Mouse (Mus musculus) kidney, embryonic 15.5 days (tissue): ENCODE measurements around the gene E030030I06Rik. TPM values are rescaled to one million over a fixed set of nuclear protein-coding genes. Genes with fewer than 3 reads are reported as not detected.
"Not testable (repeated sequence)": the region's sequence is repeated elsewhere in the genome, so short reads cannot be mapped to it uniquely, and the experiment has no call there.

Experiments used
- ATAC-seq: fragments of 200-750 bp; cut with Nextera tagmentation; replicated peaks from 2 replicates; pipeline ENCODE4 v1.8.0; 2017; ENCODE audit warnings: moderate TSS enrichment; ENCODE audit not compliant: low FRiP score
- H3K27ac ChIP-seq: fragments of 300-500 bp; sonication (generic); 2 replicates; pipeline ENCODE4 v1.5.1; 2015; ENCODE audit warnings: mild to moderate bottlenecking, inconsistent platforms
- H3K27me3 ChIP-seq: fragments of 300-500 bp; sonication (generic); 2 replicates; pipeline ENCODE4 v1.6.1; 2015; ENCODE audit warnings: inconsistent platforms
- H3K36me3 ChIP-seq: fragments of 300-500 bp; sonication (generic); 2 replicates; pipeline ENCODE4 v1.6.1; 2015; ENCODE audit warnings: inconsistent platforms
- H3K4me1 ChIP-seq: fragments of 300-500 bp; sonication (generic); 2 replicates; pipeline ENCODE4 v1.6.1; 2015; ENCODE audit warnings: inconsistent platforms
- H3K4me2 ChIP-seq: fragments of 300-500 bp; sonication (generic); 2 replicates; pipeline ENCODE4 v1.6.1; 2015; ENCODE audit warnings: moderate library complexity, mild to moderate bottlenecking, inconsistent platforms
- H3K4me3 ChIP-seq: fragments of 300-500 bp; sonication (generic); replicated peaks from 2 replicates; pipeline ENCODE4 v1.5.1; 2015; ENCODE audit warnings: mild to moderate bottlenecking, inconsistent platforms
- H3K9ac ChIP-seq: fragments of 300-500 bp; sonication (generic); 2 replicates; pipeline ENCODE4 v1.6.1; 2015; ENCODE audit warnings: mild to moderate bottlenecking, inconsistent platforms
- H3K9me3 ChIP-seq: fragments of 300-500 bp; sonication (generic); replicated peaks from 2 replicates; pipeline ENCODE4 v1.6.1; 2016; ENCODE audit warnings: inconsistent platforms
- WGBS: fragments of 180-500 bp; shearing (Covaris S2); methylation state at CpG from one replicate; pipeline ENCODE4 v1.1.7; 2015; ENCODE audit warnings: mixed read lengths; 5-methylcytosine and 5-hydroxymethylcytosine counted together
- polyA plus RNA-seq: library from polyadenylated mRNA; unstranded; fragments of >200 nt; fragmentation: Nextera tagmentation; extraction: Ambion mirVana; gene quantifications from 2 replicates; pipeline ENCODE4 v1.2.1, GENCODE M21; 2015

E030030I06Rik gene
- polyA plus RNA-seq, 1 experiment from 2014 or later: 29.6 TPM

DNA sequence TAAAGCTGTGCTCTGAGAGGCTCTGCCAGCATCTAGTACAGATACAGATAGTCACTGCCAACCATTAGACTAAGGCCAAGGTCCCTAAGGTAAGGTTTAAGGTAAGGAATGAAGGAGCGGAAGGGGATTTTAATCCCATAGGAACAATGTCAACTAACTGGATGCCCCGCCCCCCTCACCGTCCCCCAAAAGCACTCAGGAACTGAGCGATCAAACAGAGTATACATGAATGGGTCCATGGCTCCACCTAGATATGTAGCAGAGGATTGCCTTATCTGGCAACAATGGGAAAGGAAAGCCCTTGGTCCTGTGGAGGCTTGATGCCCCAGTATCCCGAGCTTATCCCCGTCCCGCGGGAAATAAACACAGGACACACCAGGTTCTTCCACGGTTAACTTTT, 14.2 kb upstream of the E030030I06Rik start:
- H3K4me1 ChIP-seq: peaks cover 13% of the 10 kb centered on the region
- peaks cover 41% of the 10 kb centered on the region for H3K27me3 ChIP-seq
- H3K9me3 ChIP-seq, ATAC-seq, H3K36me3 ChIP-seq, H3K27ac ChIP-seq, H3K9ac ChIP-seq: not testable (repeated sequence)
- H3K4me3 ChIP-seq: peak overlapping the region; percentile 16; the same call in 1 of the 2 replicates
- H3K4me2 ChIP-seq: peak overlapping the region; percentile 50
- 5% methylated on average over 9 of the region's 9 CpGs for WGBS

DNA sequence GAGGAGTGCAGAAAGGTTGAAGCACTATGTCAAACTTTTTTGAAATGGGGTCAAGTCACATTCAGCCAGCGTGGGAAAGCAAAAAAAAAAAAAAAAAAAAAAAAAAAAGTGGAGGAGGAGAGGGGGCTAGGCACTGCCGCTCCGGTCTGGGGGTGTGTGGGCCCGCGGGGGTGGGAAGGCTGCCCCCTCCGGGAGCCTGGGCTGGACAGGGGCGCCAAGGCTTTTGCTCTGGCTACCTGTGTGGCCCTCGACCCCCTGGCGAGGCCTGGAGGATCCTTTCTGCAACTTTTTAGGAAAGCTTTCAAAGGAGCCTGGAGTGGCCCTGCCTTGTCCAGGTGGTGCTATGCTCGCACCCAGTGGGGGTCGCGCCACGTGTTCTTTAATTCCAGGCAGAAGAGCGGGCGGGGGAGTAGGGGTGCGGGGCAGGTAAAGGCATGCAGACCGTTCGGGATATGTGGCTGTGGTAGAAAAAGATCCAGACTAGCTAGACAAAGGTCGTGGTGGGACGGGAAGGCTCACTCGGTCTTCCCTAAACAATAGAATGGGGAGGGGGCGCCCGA, 10.6 kb upstream of the E030030I06Rik start:
- no peak overlapping the region for H3K27ac ChIP-seq
- peaks cover 75% of the 10 kb centered on the region for H3K27me3 ChIP-seq
- WGBS: 2% methylated on average over 23 of the region's 23 CpGs
- peaks cover 20% of the 10 kb centered on the region for H3K4me1 ChIP-seq
- peak overlapping the region; percentile 75 for H3K4me2 ChIP-seq
- H3K36me3 ChIP-seq: no peaks in the 10 kb centered on the region
- H3K9me3 ChIP-seq: no peaks in the 10 kb centered on the region
- ATAC-seq: no peak
- peak overlapping the region; percentile 48; the same call in 1 of the 2 replicates for H3K4me3 ChIP-seq
- H3K9ac ChIP-seq: no peak overlapping the region

DNA sequence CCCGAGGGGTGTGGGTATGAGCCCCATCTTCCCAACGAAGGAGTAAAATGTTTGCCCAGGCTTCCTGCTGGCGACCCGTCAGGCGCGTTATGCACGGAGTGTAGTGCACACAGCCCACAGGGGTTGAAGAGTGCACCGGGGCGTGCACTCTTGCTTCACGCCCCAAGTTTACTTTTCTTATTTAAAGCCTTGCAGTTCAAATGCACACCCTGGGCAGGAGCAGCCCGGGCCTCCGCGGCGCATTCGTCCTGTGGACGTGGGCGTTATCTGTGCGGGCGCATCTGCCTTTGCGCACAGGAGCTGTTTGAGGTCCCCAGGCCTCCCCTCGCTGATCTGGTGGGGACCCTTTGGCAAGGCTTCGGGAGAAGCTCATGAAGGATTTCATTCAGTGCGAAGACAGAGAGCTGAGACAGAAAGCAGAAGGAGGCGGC, 10.1 kb upstream of the E030030I06Rik start:
- under 1% methylated on average over 24 of the region's 24 CpGs for WGBS
- peaks cover 80% of the 10 kb centered on the region for H3K27me3 ChIP-seq
- ATAC-seq: peak; percentile 42; the same call in 1 of the 2 replicates
- no peaks in the 10 kb centered on the region for H3K9me3 ChIP-seq
- H3K9ac ChIP-seq: no peak overlapping the region
- no peak overlapping the region for H3K27ac ChIP-seq
- H3K36me3 ChIP-seq: no peaks in the 10 kb centered on the region
- peak overlapping the region; percentile 48 for H3K4me3 ChIP-seq
- H3K4me1 ChIP-seq: peaks cover 22% of the 10 kb centered on the region
- H3K4me2 ChIP-seq: peak overlapping the region; percentile 75

DNA sequence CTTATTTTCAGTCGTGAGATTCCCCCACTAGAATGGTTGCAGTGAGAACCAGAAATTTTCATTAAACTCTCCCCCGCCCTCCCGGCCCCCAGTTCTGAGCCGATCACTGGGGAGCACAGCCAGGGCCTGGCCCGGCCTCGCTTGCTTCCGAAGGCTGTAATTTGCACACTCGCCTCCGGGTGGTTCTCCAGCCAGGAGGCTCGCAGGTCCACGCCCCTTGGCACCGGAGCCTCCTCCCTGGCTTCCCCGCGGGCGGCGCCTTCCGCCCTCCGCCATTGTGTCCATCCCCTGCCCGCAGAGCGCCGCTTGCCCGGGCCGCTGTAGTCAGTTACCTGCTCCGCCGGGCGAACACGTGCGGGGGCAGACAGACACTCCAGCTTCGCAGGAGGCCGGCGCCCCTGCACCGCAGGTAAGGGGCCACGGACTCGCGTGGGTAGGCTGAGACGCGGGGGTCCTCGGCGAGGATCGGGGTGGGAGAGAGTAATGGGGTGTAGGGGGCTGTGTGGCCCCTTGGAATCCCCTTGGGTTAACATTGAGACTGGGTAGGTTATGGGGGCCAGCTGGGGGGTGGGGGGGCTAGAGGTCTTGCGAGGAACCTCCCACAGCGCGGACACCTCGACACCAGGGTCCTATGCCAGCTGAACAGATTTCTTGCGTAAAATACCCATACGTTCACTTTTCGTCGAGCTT, 9.4 kb upstream of the E030030I06Rik start, which contains the start of the genes Raet1e and H60b:
TSS of gene Raet1e (plus strand) at position 260 of the 690 bp plus-strand sequence.
TSS of gene H60b (plus strand) at position 277 of the 690 bp plus-strand sequence.
- H3K9me3 ChIP-seq, H3K27ac ChIP-seq, H3K9ac ChIP-seq, H3K36me3 ChIP-seq: not testable (repeated sequence)
- H3K4me3 ChIP-seq: peak within 1 kb of the TSS; percentile 48
- peaks cover 24% of the 10 kb centered on the region for H3K4me1 ChIP-seq
- WGBS: 2% methylated on average over 44 of the region's 48 CpGs
- H3K27me3 ChIP-seq: peaks cover 87% of the 10 kb centered on the region
- H3K4me2 ChIP-seq: peak within 1 kb of the TSS; percentile 75
- peak; percentile 85 for ATAC-seq

DNA sequence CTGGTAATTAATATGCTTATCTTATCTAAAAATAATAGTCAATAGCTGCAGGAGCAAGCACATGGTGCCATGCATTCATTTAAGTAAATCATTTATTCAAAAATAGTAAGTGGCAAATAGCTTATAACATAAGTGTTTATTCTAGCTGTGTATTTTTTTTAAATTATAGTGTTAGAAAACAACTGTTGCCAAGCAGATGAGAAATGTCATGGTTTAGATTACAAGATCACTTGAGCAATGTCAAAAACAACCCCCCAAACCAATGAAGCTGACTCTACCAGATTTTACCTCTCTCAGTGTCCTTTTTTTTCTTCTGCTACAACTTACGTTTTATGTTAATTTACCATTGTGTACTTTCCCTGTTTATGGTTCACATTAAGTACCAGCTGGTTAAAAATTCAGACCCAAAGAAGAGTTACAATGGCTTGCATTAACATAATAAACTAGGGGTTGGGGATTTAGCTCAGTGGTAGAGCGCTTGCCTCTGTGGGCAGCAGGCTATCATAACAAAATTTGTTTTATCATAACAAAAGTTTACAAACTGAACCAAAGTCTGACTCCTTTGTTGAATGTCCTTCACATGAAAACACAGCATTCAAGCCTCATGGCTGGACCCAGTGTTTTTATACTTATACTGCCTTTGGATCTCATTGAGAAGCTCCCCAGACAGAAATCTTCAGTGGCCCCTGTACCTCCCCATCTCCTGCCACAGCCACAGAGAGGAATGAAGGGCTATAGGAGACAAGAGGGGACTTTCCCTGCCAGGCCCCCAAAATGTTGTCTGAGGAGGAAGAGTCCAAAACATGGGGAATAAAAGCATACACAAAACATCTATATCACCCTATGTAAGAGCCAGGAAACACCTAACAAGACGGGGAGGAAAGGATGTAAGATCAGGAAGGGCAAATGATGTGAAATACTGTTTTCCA, 6.1 kb upstream of the E030030I06Rik start:
- H3K27me3 ChIP-seq: peaks cover 92% of the 10 kb centered on the region
- no peaks in the 10 kb centered on the region for H3K36me3 ChIP-seq
- no peak overlapping the region for H3K4me3 ChIP-seq
- H3K4me2 ChIP-seq: no peak overlapping the region
- no peak overlapping the region for H3K27ac ChIP-seq
- H3K9ac ChIP-seq: no peak overlapping the region
- no peak for ATAC-seq
- no peaks in the 10 kb centered on the region for H3K9me3 ChIP-seq
- WGBS: 12% methylated on average over 3 of the region's 3 CpGs
- H3K4me1 ChIP-seq: peaks cover 40% of the 10 kb centered on the region

DNA sequence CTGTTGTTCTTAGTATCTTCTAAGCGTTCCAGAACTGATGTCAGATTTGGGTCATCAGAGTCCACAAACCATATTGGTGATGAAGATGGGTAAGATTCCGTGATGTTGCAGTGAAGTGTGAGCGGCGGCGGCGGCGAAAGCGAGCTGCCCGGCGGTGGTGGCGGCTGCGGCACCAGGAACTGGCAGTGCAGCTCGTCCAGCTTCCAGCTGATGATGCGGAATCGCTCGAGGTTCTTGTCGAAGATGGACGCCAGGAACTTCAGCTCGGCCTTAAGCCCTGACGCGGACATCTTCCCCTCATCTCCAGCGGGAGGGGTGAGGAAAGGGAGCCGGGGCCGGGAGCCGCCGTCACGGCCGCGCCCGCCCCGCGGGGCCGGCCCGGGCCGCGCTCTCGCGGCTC, 5.1 kb upstream of the E030030I06Rik start:
- peaks cover 43% of the 10 kb centered on the region for H3K4me1 ChIP-seq
- H3K9ac ChIP-seq, H3K36me3 ChIP-seq, H3K27ac ChIP-seq, ATAC-seq, H3K9me3 ChIP-seq: not testable (repeated sequence)
- peak overlapping the region; percentile 41 for H3K4me3 ChIP-seq
- H3K27me3 ChIP-seq: peaks cover 91% of the 10 kb centered on the region
- WGBS: 0% methylated on average over 38 of the region's 38 CpGs
- peak overlapping the region; percentile 67 for H3K4me2 ChIP-seq

GRCm38 (mm10) chr10:22153147-22153690, 4.1 kb upstream of the E030030I06Rik start:
- H3K27ac ChIP-seq, H3K4me3 ChIP-seq, H3K9me3 ChIP-seq, ATAC-seq, H3K4me2 ChIP-seq, H3K9ac ChIP-seq, H3K36me3 ChIP-seq: not testable (repeated sequence)
- H3K4me1 ChIP-seq: peaks cover 35% of the 10 kb centered on the region
- H3K27me3 ChIP-seq: peaks cover 82% of the 10 kb centered on the region
- 7% methylated on average over 7 of the region's 7 CpGs for WGBS

DNA sequence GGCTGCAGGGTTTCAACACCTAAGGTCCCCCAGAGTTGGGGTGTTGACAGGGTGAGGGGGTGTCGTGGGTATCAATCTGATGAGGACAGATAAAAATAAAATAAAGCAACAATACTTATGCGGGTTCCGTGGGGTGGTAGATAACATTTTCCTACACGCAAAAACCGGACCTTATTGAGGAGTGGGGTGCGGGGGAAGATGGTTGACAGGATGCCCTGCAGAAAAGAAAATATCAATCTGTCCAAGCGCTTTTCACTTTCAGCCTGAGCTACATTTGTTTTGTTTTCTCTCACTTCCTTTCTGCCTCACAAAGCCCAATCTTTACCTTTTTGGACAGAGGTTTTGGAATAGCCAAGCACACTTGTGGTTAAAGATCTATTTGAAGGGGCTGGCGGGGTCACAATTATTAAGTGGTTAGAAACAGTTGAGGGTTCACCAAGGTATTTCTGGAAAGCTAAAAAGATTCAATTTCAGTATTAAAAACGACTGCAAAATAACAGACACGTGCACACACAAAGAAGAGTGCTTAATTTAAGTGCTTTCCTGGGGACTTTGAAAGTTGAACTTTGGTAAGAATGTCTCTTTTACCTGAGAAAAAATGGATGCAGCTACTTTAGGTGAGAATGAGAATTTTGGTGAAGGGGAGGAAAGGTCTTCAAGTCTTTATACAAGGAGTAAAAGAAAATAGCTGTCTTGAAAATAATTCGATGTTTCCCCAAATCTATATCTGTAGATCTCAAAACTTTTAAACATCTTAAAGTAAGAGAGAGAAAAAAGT, 3.0 kb upstream of the E030030I06Rik start:
- not testable (repeated sequence) for H3K9ac ChIP-seq, H3K9me3 ChIP-seq, H3K4me2 ChIP-seq, H3K36me3 ChIP-seq, ATAC-seq, H3K27ac ChIP-seq
- peaks cover 29% of the 10 kb centered on the region for H3K4me1 ChIP-seq
- H3K27me3 ChIP-seq: peaks cover 71% of the 10 kb centered on the region
- H3K4me3 ChIP-seq: peak overlapping the region; percentile 78; the same call in 1 of the 2 replicates
- WGBS: 3% methylated on average over 11 of the region's 11 CpGs

GRCm38 (mm10) chr10:22151056-22151862, 2.2 kb upstream of the E030030I06Rik start:
- ATAC-seq, H3K27ac ChIP-seq, H3K9me3 ChIP-seq, H3K36me3 ChIP-seq: not testable (repeated sequence)
- H3K9ac ChIP-seq: 0 out of 2 replicates have a peak overlapping the region, but pooled peaks have one; percentile 23
- under 1% methylated on average over 55 of the region's 55 CpGs for WGBS
- peak overlapping the region; percentile 78 for H3K4me3 ChIP-seq
- H3K4me2 ChIP-seq: peak overlapping the region; percentile 100
- peaks cover 29% of the 10 kb centered on the region for H3K4me1 ChIP-seq
- peaks cover 64% of the 10 kb centered on the region for H3K27me3 ChIP-seq

DNA sequence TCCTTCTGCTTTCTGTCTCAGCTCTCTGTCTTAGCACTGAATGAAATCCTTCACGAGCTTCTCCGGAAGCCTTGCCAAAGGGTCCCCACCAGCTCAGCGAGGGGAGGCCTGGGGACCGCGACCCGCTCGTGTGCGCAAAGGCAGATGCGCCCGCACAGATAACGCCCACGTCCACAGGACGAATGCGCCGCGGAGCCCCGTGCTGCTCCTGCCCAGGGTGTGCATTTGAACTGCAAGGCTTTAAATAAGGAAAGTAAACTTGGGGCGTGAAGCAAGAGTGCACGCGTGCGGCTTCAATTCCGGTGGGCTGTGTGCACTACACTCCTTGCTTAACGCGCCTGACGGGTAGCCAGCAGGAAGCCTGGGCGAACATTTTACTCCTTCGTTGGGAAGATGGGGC, 1.5 kb upstream of the E030030I06Rik start:
- Histone ChIP-seq H3K27me3 (peaks cover 57% of the 10 kb centered on the region), H3K4me3 (peak overlapping the region; percentile 78), H3K4me1 (peaks cover 29% of the 10 kb centered on the region), H3K9me3 (no peaks in the 10 kb centered on the region), H3K27ac (no peak overlapping the region), H3K4me2 (peak overlapping the region; percentile 100), H3K9ac (no peak overlapping the region), H3K36me3 (peaks cover 5% of the 10 kb centered on the region; the same call in 1 of the 2 replicates)
- no peak for ATAC-seq
- WGBS: under 1% methylated on average over 27 of the region's 27 CpGs
